Mouse (Mus musculus): ENCODE results near the gene Ccdc172. TPM values are rescaled to one million over a fixed set of nuclear protein-coding genes. Genes with fewer than 3 reads are reported as not detected.

Ccdc172 gene
- total RNA-seq, 2 experiments from 2014 or later: not detected

- no peak for DNase-seq (ENCODE audit: low spot score in 2 of 2)
Measured at GRCm38 (mm10) chr19:58571566-58571965, 59.8 kb downstream of the Ccdc172 start.

GRCm38 (mm10) chr19:58572429-58573071 lies 60.8 kb downstream of the Ccdc172 start:
- DNase-seq (ENCODE audit: low spot score in 2 of 2): no peak

GRCm38 (mm10) chr19:58573072-58573438 lies 61.3 kb downstream of the Ccdc172 start:
- DNase-seq (ENCODE audit: low spot score in 2 of 2): no peak

GRCm38 (mm10) chr19:58582018-58582417 lies 70.2 kb downstream of the Ccdc172 start:
- DNase-seq (ENCODE audit: low spot score in 2 of 2): no peak

- DNase-seq (ENCODE audit: low spot score in 2 of 2): no peak
Measured at GRCm38 (mm10) chr19:58582956-58583355, 71.2 kb downstream of the Ccdc172 start.

- no peak for DNase-seq (ENCODE audit: low spot score in 2 of 2)
Measured at GRCm38 (mm10) chr19:58586046-58586445, 74.3 kb downstream of the Ccdc172 start.

- DNase-seq (ENCODE audit: low spot score in 2 of 2): peak; percentile 30 to 43
Measured at GRCm38 (mm10) chr19:58590251-58590936, 78.6 kb downstream of the Ccdc172 start.

- no peak for DNase-seq (ENCODE audit: low spot score in 2 of 2)
Measured at GRCm38 (mm10) chr19:58600381-58600780, 88.6 kb downstream of the Ccdc172 start.

Other genes with a start within 250 kb of the Ccdc172 start
- gene Gfra1, start 56.1 kb upstream of the Ccdc172 start, total RNA-seq (2021): 10 to 100 TPM; 30.8 to 36.6 TPM
- 1 to 10 TPM; 1.2 to 2.7 TPM for gene Pnlip, start 140.5 kb downstream of the Ccdc172 start, total RNA-seq (2021)
- not detected for gene Pnliprp1, start 216.9 kb downstream of the Ccdc172 start, total RNA-seq (2021)
- gene Pnliprp2, start 247.7 kb downstream of the Ccdc172 start, total RNA-seq (2021): not detected